In the genomic region with DNA sequence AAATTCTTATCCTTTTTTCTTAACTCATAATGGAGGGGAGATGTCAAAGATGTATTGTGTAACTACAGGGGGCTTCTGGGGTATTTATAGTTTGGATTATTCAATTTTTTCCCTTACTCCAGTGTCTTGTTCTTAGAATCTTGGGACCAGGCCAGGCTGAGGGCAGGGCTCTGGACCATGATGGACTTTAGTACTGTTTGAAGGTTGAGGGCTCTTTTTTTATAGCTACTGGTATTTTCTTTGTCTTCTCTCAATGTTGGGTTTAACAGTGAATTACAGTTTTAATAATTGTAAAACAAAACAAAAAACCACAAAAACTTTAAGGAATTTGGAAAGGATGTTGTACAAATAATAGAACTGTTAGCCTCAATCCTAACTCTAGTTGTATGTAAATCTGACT, we compare ENCODE assay signal across 35 mouse cellular contexts. TPM values are rescaled to one million over a fixed set of nuclear protein-coding genes. Genes with fewer than 3 reads are reported as not detected.
DNase-seq lines count a peak whose midpoint lies in the region; ATAC-seq and TF ChIP-seq lines count a peak whose summit lies in the region.
"Had no signal": no experiment of that assay in that cellular context is flagged by ENCODE, and none has a peak within 500 bp of the region (broad histone marks: within the 10 kb centered on the region; RNA-seq: fewer than 3 reads in every experiment).

No protein-coding gene starts in this region.

- peaks cover 6% of the 10 kb centered on the region; the same call in 1 of the 2 replicates for H3K36me3 ChIP-seq in stomach, postnatal 0 days (ENCODE audit: control insufficient read depth, insufficient read depth, low read length)

- no peaks in the 10 kb centered on the region for H3K27me3 ChIP-seq in stomach, postnatal 0 days (ENCODE audit: control insufficient read depth, insufficient read depth, low read length)
- H3K27me3 ChIP-seq: embryonic facial prominence, embryonic 12.5 days; forebrain, embryonic 15.5 days; heart, embryonic 12.5 days; hindbrain, embryonic 15.5 days; limb, embryonic 13.5 days; liver, embryonic 12.5 days; neural tube, embryonic 15.5 days; stomach, embryonic 15.5 days had no signal

- H3K4me2 ChIP-seq in stomach, postnatal 0 days (replicated peaks; ENCODE audit: low read depth): no peak overlapping the region
- H3K4me2 ChIP-seq: embryonic facial prominence, embryonic 12.5 days; forebrain, embryonic 15.5 days; heart, embryonic 12.5 days; hindbrain, embryonic 15.5 days; limb, embryonic 13.5 days; liver, embryonic 12.5 days; neural tube, embryonic 15.5 days; stomach, embryonic 15.5 days had no signal

- no peak overlapping the region for H3K9ac ChIP-seq in stomach, postnatal 0 days (ENCODE audit: low read length)
- H3K9ac ChIP-seq: embryonic facial prominence, embryonic 12.5 days; forebrain, embryonic 15.5 days; heart, embryonic 12.5 days; hindbrain, embryonic 15.5 days; limb, embryonic 13.5 days; liver, embryonic 12.5 days; neural tube, embryonic 15.5 days; stomach, embryonic 15.5 days had no signal

- TF ChIP-seq CTCF in layer of hippocampus, adult 2 months (conservative IDR thresholded peaks at IDR 0.05): no peak
- TF ChIP-seq CTCF in stomach, postnatal 0 days (IDR thresholded peaks at IDR 0.05; ENCODE audit: low read depth): no peak

- peak overlapping the region; percentile 69; the same call in 1 of the 2 replicates for H3K27ac ChIP-seq in layer of hippocampus, adult 2 months
- H3K27ac ChIP-seq in stomach, postnatal 0 days (replicated peaks): no peak overlapping the region
- H3K27ac ChIP-seq: embryonic facial prominence, embryonic 12.5 days; forebrain, embryonic 10.5 days; forebrain, embryonic 15.5 days; hindbrain, embryonic 15.5 days; left cerebral cortex, adult 2 months; limb, embryonic 13.5 days; liver, embryonic 12.5 days; neural tube, embryonic 15.5 days; stomach, embryonic 15.5 days had no signal

- no peak for DNase-seq in layer of hippocampus, adult 2 months (ENCODE audit: low spot score in 2 of 2)
- DNase-seq in layer of hippocampus, postnatal 14 days (ENCODE audit: low spot score in 2 of 2): no peak
- DNase-seq in NIH3T3 (ENCODE audit: low read depth): peak; percentile 22
- peak; percentile 87 for DNase-seq in kidney, adult 9 months
- peak; percentile 77 to 84 for DNase-seq in kidney, postnatal 25 days
- DNase-seq in stomach, postnatal 0 days (ENCODE audit: low spot score): no peak
- DNase-seq in thymus, postnatal 4 days: no peak
- DNase-seq: adrenal gland, adult 2 months; adrenal gland, postnatal 36 days; cerebellum, adult 8-10 months; embryo, embryonic 11 days; gastrocnemius, postnatal 25 days; heart, adult 11 months; heart, postnatal 4 days; layer of hippocampus, adult 9-11 months; lung, adult 2 months; lung, postnatal 14 days; midbrain, embryonic 14.5 days; retina, postnatal 1 day; right cerebral cortex, postnatal 14 days; thymus, postnatal 25 days had no signal

- H3K4me3 ChIP-seq in layer of hippocampus, adult 2 months: no peak overlapping the region
- no peak overlapping the region for H3K4me3 ChIP-seq in stomach, postnatal 0 days (ENCODE audit: low read depth, low read length)
- H3K4me3 ChIP-seq: embryonic facial prominence, embryonic 12.5 days; forebrain, embryonic 10.5 days; forebrain, embryonic 15.5 days; heart, embryonic 12.5 days; hindbrain, embryonic 15.5 days; left cerebral cortex, adult 2 months; limb, embryonic 13.5 days; liver, embryonic 12.5 days; neural tube, embryonic 15.5 days; stomach, embryonic 15.5 days had no signal

- no peaks in the 10 kb centered on the region for H3K9me3 ChIP-seq in stomach, postnatal 0 days (ENCODE audit: control insufficient read depth, low read length)
- H3K9me3 ChIP-seq: embryonic facial prominence, embryonic 12.5 days; forebrain, embryonic 10.5 days; forebrain, embryonic 15.5 days; heart, embryonic 12.5 days; hindbrain, embryonic 15.5 days; limb, embryonic 13.5 days; liver, embryonic 12.5 days; neural tube, embryonic 15.5 days; stomach, embryonic 15.5 days had no signal

- TF ChIP-seq EP300 in stomach, postnatal 0 days (optimal IDR thresholded peaks at IDR 0.05): no peak

- H3K4me1 ChIP-seq in stomach, postnatal 0 days (replicated peaks; ENCODE audit: control insufficient read depth, insufficient read depth): no peaks in the 10 kb centered on the region
- H3K4me1 ChIP-seq: embryonic facial prominence, embryonic 12.5 days; forebrain, embryonic 10.5 days; forebrain, embryonic 15.5 days; heart, embryonic 12.5 days; hindbrain, embryonic 15.5 days; limb, embryonic 13.5 days; liver, embryonic 12.5 days; neural tube, embryonic 15.5 days; stomach, embryonic 15.5 days had no signal

- ATAC-seq in stomach, postnatal 0 days (ENCODE audit: low FRiP score, low TSS enrichment): no peak
- ATAC-seq: activated CD4-positive, CD25-positive, alpha-beta regulatory T cell, adult 4 months; CD4-positive, CD25-positive, alpha-beta regulatory T cell, adult 4 months; forebrain, embryonic 15.5 days; inflammation-experienced regulatory T-cells, adult 6 months; liver, embryonic 12.5 days had no signal

RNA-seq across cellular contexts. Expression of gene Omg, which starts 50.9 kb away (rescaled TPM):
- 10 to 100 TPM; 86.0 to 89.5 TPM for total RNA-seq in layer of hippocampus, adult 2 months (2021)
- total RNA-seq in layer of hippocampus, postnatal 14 days (2021): 10 to 100 TPM; 77.1 to 86.3 TPM
- 0.27 and 0.30 TPM in 2 replicates for polyA plus RNA-seq in stomach, postnatal 0 days (2015; fragmentation: Nextera tagmentation; extraction: Ambion mirVana)
- total RNA-seq: gastrocnemius, adult 18-20 months; gastrocnemius, postnatal 25 days; heart, postnatal 4 days had no signal
- polyA plus RNA-seq: activated CD4-positive, CD25-positive, alpha-beta regulatory T cell, adult 4 months; CD4-positive, CD25-positive, alpha-beta regulatory T cell, adult 4 months had no signal

Comparison
In these comparisons a context has a peak if more than half of its experiments do, and no peak if none do; other contexts are left out.
1. DNase-seq: peak in NIH3T3 (single experiment), kidney, adult 9 months (single experiment) and kidney, postnatal 25 days (2 of 2); none in layer of hippocampus, adult 2 months (0 of 2), layer of hippocampus, postnatal 14 days (0 of 2), stomach, postnatal 0 days (single experiment) and thymus, postnatal 4 days (single experiment).